Mouse (Mus musculus): Measurements from ENCODE around the gene Gemin7.

Gemin7 gene

DNA sequence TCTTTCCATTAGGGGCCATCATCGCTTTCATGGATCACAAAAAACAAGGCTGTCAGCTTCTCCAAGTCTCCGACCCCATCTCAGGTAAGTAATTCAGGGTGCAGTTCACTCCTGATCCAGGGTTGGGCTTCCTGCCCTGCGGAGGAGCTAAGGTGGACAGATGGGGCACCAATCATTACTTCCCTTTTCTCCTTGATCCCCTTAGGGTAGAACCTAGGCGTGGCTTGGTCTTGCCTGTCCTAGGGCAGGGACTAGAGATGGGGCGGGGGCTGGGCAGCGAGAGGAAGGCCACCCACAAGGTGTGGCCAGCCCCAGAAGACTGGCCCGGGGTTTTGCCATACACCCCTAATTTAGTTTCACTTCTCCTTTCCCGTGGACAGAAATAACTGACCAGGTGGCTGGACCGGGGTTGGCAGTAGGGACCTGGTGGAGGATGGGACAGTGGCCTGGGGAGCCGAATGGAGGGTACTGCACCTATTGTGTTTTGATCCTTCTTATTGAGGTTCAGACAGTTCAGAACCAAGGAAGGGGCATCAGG lies 551 bp upstream of the Gemin7 start:
- DNase-seq (ENCODE audit: extremely low read depth, insufficient read length, low spot score): no peak

DNA sequence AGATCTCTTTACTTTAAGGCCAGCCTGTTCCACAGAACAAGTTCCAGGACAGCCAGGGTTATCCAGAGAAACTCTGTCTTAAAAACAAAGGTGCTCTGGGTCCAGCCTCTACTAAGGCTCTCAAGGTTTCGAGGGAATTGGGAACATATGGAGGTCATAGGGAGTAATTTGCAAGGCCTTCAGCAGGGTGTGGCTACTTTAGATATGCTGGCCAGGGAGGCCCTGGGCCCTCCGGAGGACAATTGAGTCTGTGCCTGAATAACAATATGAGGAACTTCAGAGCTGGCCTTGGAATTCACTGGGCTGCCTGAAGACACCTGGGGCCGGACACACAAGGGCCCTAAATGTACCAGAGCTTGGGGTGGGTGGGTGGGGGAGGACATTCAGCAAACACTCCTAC lies 1.8 kb downstream of the Gemin7 start:
- DNase-seq (ENCODE audit: extremely low read depth, insufficient read length, low spot score): no peak

GRCm38 (mm10) chr7:19573776-19574140 lies 3.6 kb downstream of the Gemin7 start:
- DNase-seq (ENCODE audit: extremely low read depth, insufficient read length, low spot score): no peak

- DNase-seq (ENCODE audit: extremely low read depth, insufficient read length, low spot score): peak; percentile 83
Measured at GRCm38 (mm10) chr7:19572926-19573775, 4.2 kb downstream of the Gemin7 start.

DNA sequence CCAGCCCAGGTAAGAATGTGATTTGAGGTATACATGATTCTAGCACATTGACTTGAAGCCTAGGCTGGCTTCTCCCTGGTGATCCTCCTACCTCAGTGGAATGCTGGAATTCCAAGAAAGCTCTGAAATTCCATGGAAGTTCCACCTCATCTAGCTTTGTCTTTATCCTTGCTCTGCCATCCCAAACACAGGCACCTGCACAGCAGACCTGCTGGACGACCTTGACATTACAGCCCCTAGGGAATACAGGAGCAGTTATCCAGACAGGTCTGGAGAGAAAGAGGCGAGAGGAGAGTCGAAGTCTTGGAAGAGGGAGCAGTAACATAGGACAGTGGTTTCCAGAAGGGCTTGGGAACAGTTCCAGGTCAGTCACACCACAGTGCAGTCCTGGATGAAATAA lies 7.7 kb downstream of the Gemin7 start:
- DNase-seq (ENCODE audit: extremely low read depth, insufficient read length, low spot score): no peak

- DNase-seq (ENCODE audit: extremely low read depth, insufficient read length, low spot score): no peak
Measured at GRCm38 (mm10) chr7:19567426-19567825, 10.0 kb downstream of the Gemin7 start.

- no peak for DNase-seq (ENCODE audit: extremely low read depth, insufficient read length, low spot score)
Measured at GRCm38 (mm10) chr7:19565803-19566202, 11.6 kb downstream of the Gemin7 start.

DNA sequence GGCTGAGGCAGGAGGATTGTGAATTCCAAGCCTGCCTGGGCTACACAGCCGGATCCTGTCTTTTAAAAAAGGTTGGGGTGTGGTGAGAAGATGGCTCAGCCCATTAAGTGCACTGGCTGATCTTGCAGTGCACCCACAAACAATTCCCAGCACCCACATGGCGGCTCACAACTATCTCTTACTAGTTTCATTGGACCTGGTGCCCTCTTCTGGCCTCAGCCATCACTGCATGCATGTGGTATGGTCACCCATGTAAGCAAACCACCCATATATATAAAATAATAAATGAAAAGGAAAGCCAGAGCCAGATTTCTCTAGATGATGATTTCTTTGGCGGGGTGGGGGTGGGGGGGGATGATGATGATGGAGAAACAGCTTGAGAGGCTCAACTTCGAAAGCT lies 12.9 kb downstream of the Gemin7 start:
- DNase-seq (ENCODE audit: extremely low read depth, insufficient read length, low spot score): no peak

DNA sequence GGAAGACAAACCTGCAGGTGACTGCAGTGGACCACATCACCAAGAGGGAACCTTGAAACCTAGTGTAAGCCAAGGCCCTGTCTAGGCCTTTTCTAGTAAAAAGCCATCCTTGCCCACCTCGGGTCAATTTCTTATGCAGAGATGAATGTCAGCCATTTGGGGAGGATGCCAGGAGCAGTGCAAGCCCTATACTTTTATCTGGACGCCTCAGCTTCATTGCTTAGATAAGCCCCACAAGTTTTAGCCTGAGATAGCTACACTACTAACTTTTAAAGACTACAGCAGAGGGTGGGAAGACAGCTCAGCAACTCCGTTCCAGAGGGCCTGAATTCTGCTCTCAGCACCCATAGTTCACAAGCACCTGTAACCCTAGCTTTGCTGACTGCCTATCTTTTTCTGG lies 13.5 kb downstream of the Gemin7 start:
- DNase-seq (ENCODE audit: extremely low read depth, insufficient read length, low spot score): no peak

GRCm38 (mm10) chr7:19562643-19563410 lies 14.6 kb downstream of the Gemin7 start, which contains the start of gene Ppp1r37:
Ppp1r37 (minus strand) TSS chr7:19563076.
- no peak for DNase-seq (ENCODE audit: extremely low read depth, insufficient read length, low spot score)

- DNase-seq (ENCODE audit: extremely low read depth, insufficient read length, low spot score): peak; percentile 88
Measured at GRCm38 (mm10) chr7:19561765-19562642, 15.4 kb downstream of the Gemin7 start.

DNA sequence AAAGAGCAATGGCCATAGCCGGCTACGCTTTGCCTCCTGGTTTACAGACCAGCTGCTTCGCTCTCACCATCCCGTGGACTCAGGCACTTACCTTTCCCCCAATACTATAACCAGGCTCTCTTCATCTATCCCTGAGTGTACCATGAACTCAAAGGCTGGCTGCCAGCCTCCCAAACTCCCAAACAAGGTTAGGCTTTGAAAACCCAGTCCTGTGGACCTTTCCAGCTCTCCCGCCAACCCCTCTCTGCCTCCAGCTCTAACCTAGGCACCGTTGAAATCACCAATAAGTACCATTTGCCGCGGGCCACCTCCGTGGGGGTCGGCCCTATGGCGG lies 16.0 kb downstream of the Gemin7 start:
- DNase-seq (ENCODE audit: extremely low read depth, insufficient read length, low spot score): no peak

GRCm38 (mm10) chr7:19560491-19561260 lies 16.7 kb downstream of the Gemin7 start:
- no peak for DNase-seq (ENCODE audit: extremely low read depth, insufficient read length, low spot score)

GRCm38 (mm10) chr7:19558965-19559364 lies 18.4 kb downstream of the Gemin7 start:
- DNase-seq (ENCODE audit: extremely low read depth, insufficient read length, low spot score): no peak

GRCm38 (mm10) chr7:19557982-19558900 lies 19.2 kb downstream of the Gemin7 start:
- no peak for DNase-seq (ENCODE audit: extremely low read depth, insufficient read length, low spot score)

GRCm38 (mm10) chr7:19557086-19557485 lies 20.3 kb downstream of the Gemin7 start:
- DNase-seq (ENCODE audit: extremely low read depth, insufficient read length, low spot score): no peak

DNA sequence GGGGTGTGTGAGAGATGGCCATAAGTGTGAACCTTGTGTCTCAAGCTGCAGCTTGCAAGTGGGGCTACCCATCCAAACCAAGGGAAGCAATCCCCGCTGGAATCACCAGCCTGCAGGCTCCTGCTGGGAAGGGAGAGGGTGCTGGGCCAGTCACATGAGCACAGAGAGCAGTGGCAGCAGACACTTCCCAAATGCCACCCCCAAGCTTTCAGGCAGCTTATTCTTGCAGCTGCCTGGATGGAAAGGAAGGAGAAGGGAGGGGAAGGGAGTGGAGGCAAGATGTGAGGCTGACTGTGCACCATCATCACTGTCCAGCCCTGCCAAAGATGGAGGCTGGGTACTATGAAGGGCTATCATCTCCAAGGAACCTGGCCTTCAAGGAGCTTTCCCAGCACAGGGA lies 23.2 kb downstream of the Gemin7 start:
- DNase-seq (ENCODE audit: extremely low read depth, insufficient read length, low spot score): no peak

- DNase-seq (ENCODE audit: extremely low read depth, insufficient read length, low spot score): no peak
Measured at GRCm38 (mm10) chr7:19552443-19552842, 25.0 kb downstream of the Gemin7 start.

DNA sequence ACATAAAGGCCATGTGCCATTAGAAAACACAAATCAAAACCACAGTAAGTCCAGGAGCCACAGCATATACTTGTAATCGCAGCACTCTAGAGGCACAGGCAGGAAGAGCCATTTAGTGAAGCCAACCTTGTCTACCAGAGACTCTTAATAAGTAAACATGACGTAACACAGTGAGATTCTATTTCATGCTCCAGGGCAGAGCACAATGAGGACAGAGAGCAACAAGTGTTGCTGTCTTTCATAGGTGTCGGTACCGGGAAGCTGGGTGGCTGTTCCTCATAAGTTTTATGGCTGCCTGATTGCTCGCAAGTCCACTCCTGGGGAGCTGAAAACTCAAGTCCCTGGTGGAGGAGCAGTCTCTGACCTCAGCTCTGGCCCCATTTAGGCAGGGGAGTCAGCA lies 25.8 kb downstream of the Gemin7 start:
- DNase-seq (ENCODE audit: extremely low read depth, insufficient read length, low spot score): no peak
